Mouse (Mus musculus): ENCODE data around the gene Alpi. TPM values are rescaled to one million over a fixed set of nuclear protein-coding genes. Genes with fewer than 3 reads are reported as not detected.

Gene Alpi
- polyA plus RNA-seq, 1 experiment: not detected

DNA sequence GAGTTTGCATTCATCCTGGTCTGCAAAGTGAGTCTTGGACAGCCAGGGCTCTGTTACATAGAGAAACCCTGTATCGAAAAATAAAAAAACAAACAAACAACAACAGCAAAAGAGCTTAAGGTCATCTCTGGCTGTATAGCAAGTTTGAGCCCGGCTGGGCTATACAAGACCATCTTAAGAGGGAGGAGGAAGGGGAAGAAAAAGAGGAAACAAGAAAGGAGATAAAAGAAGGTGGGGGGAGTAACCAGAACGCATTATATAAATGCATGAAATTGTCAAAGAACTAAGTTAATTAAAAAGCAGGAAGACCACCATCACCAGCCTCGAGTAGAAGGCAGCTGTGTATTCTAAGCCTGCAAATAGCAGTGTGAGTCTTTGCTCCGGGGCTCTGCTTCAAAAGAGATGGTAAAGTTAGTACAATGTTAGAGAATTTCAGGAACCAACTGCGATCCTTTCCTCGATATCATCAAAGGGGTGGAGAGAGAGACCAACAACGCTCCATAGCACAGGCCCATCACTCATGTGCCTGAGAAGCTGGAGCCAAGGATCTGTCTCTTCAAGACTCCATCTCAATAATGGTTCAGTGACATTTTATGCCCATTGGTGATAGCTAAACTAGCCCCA is 42.3 kb downstream of the Alpi start:
- DNase-seq (ENCODE audit: low read depth): no peak
- TF ChIP-seq POLR2A (IDR thresholded peaks at IDR 0.05; ENCODE audit: borderline replicate concordance, extremely low read depth, insufficient read depth, insufficient read length, poor library complexity, severe bottlenecking): no peak
- no peak for TF ChIP-seq CTCF (IDR thresholded peaks at IDR 0.05; ENCODE audit: borderline replicate concordance, extremely low read depth, insufficient read depth, insufficient read length)

DNA sequence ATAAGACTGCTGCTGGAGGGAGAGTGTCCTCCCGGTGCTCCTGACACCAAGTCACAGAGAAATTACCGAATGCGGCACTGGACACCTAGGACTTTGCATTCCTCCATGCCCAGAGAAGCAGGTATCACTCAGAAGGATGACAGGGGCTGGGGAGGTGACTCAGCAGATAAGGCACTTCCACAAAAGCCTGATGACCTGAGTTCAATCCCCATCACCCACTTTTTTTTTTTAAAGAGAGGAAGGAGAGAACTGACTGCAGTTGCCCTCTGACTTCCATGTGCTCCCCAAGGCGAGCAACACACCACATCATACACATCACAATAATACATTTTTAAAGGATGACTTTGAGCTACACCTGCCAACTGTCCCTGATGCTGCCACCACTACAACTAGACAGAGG is 44.3 kb downstream of the Alpi start:
- no peak for DNase-seq (ENCODE audit: low read depth)
- TF ChIP-seq POLR2A (IDR thresholded peaks at IDR 0.05; ENCODE audit: borderline replicate concordance, extremely low read depth, insufficient read depth, insufficient read length, poor library complexity, severe bottlenecking): no peak
- TF ChIP-seq CTCF (IDR thresholded peaks at IDR 0.05; ENCODE audit: borderline replicate concordance, extremely low read depth, insufficient read depth, insufficient read length): no peak

DNA sequence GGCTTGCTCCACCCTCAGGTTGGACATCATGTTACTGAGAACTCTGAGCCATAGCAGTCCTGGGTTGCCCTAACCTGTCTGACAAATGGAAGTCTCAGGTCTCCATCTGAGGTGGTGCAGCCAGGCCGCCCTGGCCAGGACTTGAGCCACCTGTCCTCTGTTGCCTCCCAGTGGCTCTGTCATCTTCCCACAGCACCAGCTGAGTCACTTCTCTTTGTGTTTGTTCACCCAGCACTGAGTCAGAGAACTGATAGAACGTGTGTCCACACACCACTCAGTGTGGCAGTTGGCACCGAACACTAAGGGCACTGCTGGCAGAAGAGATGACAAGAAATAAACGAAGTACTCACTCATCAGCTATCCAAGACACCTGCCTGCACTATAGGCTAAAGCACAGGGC is 50.0 kb downstream of the Alpi start:
- no peak for DNase-seq (ENCODE audit: low read depth)
- TF ChIP-seq POLR2A (IDR thresholded peaks at IDR 0.05; ENCODE audit: borderline replicate concordance, extremely low read depth, insufficient read depth, insufficient read length, poor library complexity, severe bottlenecking) (no peak), CTCF (IDR thresholded peaks at IDR 0.05; ENCODE audit: borderline replicate concordance, extremely low read depth, insufficient read depth, insufficient read length) (no peak)

DNA sequence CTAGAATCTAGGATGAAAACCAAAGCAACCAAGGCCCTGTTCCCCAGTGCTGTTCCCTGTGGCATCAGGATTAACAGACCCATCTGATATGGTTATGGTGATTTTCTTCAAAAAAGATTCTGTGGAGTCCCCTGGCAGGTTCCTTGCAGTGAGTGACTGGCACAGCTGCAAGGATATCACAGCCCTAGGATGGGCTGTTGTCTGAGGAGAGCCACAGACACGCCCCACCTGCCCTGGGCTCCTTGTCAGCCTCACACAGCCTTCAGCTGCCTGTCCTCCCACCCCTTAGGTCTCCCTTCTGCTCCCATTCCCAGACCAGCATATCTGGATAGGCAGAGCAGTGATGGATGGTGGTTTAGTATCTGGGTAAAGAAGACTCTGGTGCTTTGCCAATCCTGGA is 50.7 kb downstream of the Alpi start:
- DNase-seq (ENCODE audit: low read depth): no peak
- TF ChIP-seq CTCF (IDR thresholded peaks at IDR 0.05; ENCODE audit: borderline replicate concordance, extremely low read depth, insufficient read depth, insufficient read length) (no peak), POLR2A (IDR thresholded peaks at IDR 0.05; ENCODE audit: borderline replicate concordance, extremely low read depth, insufficient read depth, insufficient read length, poor library complexity, severe bottlenecking) (no peak)

DNA sequence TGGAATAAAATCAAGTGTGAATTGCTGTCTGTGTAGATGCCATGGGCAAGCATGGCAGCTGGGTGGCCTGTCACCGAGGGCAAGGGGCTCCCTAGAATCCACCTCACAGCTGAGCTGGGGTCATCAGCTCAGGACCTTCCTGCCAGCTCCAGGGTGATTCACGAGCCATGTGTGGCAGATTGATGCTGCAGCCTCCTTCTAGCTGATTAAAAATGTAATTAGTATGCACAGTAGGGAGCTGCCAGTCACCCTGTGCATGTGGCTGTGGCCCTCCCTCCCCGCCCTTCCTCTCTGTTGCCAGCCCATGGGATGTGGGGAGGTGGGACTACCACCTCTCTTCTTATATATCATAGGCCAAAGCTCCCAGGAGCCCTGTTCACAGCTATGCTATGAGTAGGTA is 51.3 kb downstream of the Alpi start:
- no peak for TF ChIP-seq POLR2A (IDR thresholded peaks at IDR 0.05; ENCODE audit: borderline replicate concordance, extremely low read depth, insufficient read depth, insufficient read length, poor library complexity, severe bottlenecking)
- no peak for TF ChIP-seq CTCF (IDR thresholded peaks at IDR 0.05; ENCODE audit: borderline replicate concordance, extremely low read depth, insufficient read depth, insufficient read length)
- DNase-seq (ENCODE audit: low read depth): peak; percentile 61

Other genes with a start within 250 kb of the Alpi start
- not detected in 2 replicates for gene Alppl2, start 11.7 kb downstream of the Alpi start, polyA plus RNA-seq (2012; rRNA removed)
- gene Akp3, start 23.4 kb upstream of the Alpi start, polyA plus RNA-seq (2012; rRNA removed): 0.05 TPM in 1 of 2 replicates, not detected in the other
- 49.0 and 57.3 TPM in 2 replicates for gene Ecel1, start 54.9 kb upstream of the Alpi start, polyA plus RNA-seq (2012; rRNA removed)
- gene Prss56, start 81.7 kb upstream of the Alpi start, polyA plus RNA-seq (2012; rRNA removed): 0.28 and 1.3 TPM in 2 replicates
- gene Chrnd, start 89.0 kb upstream of the Alpi start, polyA plus RNA-seq (2012; rRNA removed): 0.07 and 0.14 TPM in 2 replicates
- 0.16 and 0.85 TPM in 2 replicates for gene Chrng, start 103.1 kb upstream of the Alpi start, polyA plus RNA-seq (2012; rRNA removed)
- gene Eif4e2, start 112.3 kb upstream of the Alpi start, polyA plus RNA-seq (2012; rRNA removed): 52.7 and 79.7 TPM in 2 replicates
- gene Efhd1, start 162.8 kb upstream of the Alpi start, polyA plus RNA-seq (2012; rRNA removed): 1.2 and 1.5 TPM in 2 replicates
- 58.2 and 75.1 TPM in 2 replicates for gene Gigyf2, start 225.4 kb upstream of the Alpi start, polyA plus RNA-seq (2012; rRNA removed)